Mouse (Mus musculus) bone marrow, adult 2 months (tissue): ENCODE data around the gene Olfr134.
"Not testable (repeated sequence)": the region's sequence is repeated elsewhere in the genome, so short reads cannot be mapped to it uniquely, and the experiment has no call there.

ENCODE experiments used
- CTCF ChIP-seq: fragments of 200-500 bp; IDR thresholded peaks from 2 replicates; pipeline ENCODE4 v1.5.1; 2011; ENCODE audit warnings: low read length, control low read depth; ENCODE audit not compliant: control insufficient read depth, insufficient read depth
- POLR2A ChIP-seq: fragments of 200-500 bp; IDR thresholded peaks from 2 replicates; pipeline ENCODE4 v1.6.1; 2011; ENCODE audit warnings: low read depth, mild to moderate bottlenecking, control low read depth, low read length, borderline replicate concordance; ENCODE audit not compliant: control insufficient read depth

DNA sequence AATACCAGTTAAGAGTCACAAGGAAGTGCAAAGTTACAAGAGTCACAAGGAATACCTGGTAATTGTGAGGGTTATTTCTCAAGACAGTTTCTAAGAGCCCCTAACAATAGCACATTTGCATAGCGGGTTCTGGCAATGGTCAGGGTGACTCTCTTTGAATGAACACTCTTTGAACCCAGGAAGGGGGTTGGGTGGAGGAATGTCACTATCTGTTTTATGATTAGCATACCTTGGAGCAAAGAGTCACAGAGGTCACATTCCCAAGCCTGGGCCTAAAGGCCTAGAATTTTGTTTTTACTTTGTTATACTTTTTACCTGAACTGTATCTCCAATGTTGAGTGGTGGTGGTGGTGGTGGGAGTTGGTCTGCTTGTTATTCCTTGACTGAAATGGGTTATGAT is 47.0 kb upstream of the Olfr134 start:
- TF ChIP-seq CTCF, POLR2A: not testable (repeated sequence)
